Mouse (Mus musculus): ENCODE measurements around the gene Pfkfb3. TPM values are rescaled to one million over a fixed set of nuclear protein-coding genes. Genes with fewer than 3 reads are reported as not detected.

The Pfkfb3 gene
- polyA plus RNA-seq, 1 experiment from 2014 or later: 23.4 TPM

DNA sequence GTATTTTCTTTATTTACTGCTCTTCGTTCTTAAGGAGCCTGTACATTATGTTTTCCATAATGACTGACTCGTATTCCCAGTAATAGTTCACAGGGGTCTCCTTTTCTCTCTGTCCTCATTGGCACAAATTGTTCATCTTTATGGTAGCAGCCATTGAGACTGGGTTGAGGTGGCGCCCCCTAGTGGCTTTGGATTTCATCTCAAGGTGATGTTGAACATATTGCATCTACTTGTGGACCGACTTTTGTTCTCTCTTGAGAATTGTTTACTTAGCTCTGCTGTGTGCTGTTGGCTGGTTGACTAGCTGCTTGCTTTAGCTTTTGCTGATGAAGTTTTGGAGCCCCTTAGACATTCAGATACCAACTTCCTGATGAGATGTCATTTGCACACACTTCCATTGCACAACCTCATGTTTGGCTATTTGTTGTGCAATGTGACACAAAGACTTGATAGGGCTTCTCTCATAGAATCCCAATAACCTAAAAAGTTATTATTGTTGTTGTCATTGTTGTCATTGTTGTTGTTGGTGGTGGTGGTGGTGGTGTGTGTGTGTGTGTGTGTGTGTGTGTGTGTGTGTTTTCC lies 14.0 kb upstream of the Pfkfb3 start:
- Histone ChIP-seq H3K9ac (replicated peaks) (no peak overlapping the region), H3K36me3 (no peaks in the 10 kb centered on the region), H3K4me2 (replicated peaks) (no peak overlapping the region), H3K4me3 (replicated peaks) (no peak overlapping the region), H3K27ac (no peak overlapping the region), H3K9me3 (no peaks in the 10 kb centered on the region), H3K27me3 (no peaks in the 10 kb centered on the region), H3K4me1 (replicated peaks) (no peaks in the 10 kb centered on the region)
- WGBS: 69% methylated on average over 4 of the region's 4 CpGs
- no peak for ATAC-seq

DNA sequence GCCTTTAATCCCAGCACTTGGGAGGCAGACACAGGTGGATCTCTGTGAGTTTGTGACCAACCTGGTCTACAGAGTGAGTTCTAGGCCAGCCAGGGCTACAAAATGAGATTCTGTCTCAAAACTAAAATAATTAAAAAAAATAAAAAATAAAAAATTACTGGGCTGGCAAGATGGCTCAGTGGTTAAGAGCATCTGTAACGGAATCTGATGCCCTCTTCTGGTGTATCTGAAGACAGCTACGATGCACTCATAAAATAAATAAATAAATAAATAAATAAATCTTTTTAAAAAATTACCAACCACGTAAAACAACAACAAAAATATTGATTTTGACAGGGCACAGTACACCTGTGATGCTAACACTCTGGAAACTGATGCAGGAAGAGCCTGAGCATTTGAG lies 13.0 kb upstream of the Pfkfb3 start:
- Histone ChIP-seq H3K9ac (replicated peaks) (no peak overlapping the region), H3K27me3 (no peaks in the 10 kb centered on the region), H3K4me2 (replicated peaks) (no peak overlapping the region), H3K9me3 (no peaks in the 10 kb centered on the region), H3K4me1 (replicated peaks) (no peaks in the 10 kb centered on the region), H3K36me3 (no peaks in the 10 kb centered on the region), H3K4me3 (replicated peaks) (no peak overlapping the region), H3K27ac (no peak overlapping the region)
- WGBS: 89% methylated on average over 3 of the region's 3 CpGs
- no peak for ATAC-seq

DNA sequence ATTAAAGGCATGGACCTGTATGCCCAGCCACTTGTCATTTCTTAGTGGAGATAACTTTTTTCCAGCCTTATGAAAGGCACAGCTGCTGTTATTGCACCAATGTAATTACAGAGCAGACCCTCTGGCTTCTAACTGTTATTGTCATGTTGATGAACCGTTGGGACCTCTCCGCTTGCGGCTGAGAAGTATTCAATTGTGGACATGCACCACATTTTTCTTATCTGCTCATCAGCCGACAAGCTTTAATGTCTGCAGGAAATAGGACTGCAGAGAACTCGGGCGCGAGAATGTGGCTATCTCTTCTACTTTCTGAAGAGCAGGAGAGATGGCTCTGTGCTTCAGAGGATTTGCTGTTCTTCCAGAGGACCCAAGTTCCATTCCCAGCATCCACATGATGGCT lies 12.4 kb upstream of the Pfkfb3 start:
- Histone ChIP-seq H3K36me3 (no peaks in the 10 kb centered on the region), H3K4me2 (replicated peaks) (no peak overlapping the region), H3K27me3 (no peaks in the 10 kb centered on the region), H3K9me3 (no peaks in the 10 kb centered on the region), H3K4me3 (replicated peaks) (no peak overlapping the region), H3K9ac (replicated peaks) (no peak overlapping the region), H3K27ac (no peak overlapping the region), H3K4me1 (replicated peaks) (no peaks in the 10 kb centered on the region)
- ATAC-seq: no peak
- 62% methylated on average over 7 of the region's 7 CpGs for WGBS

DNA sequence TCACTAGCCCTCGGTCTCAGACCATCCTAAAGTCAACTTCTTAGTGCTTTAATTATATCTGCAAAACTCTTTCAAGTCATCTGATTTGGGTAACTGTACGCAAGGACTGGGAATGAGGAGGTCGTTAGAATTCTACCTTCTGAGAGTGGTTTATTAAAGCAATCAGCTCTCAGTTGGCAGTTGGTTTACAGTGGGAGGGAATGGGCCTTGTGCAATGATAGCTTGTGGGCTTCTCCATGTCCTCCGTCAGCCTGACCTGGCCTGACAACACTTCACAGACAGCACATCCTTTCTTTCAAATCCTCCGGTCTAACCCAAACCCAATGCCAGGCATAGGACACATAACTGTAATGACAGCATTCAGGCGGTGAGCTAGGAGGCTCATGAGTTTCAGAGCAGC lies 10.9 kb upstream of the Pfkfb3 start:
- Histone ChIP-seq H3K9me3 (no peaks in the 10 kb centered on the region), H3K4me3 (replicated peaks) (no peak overlapping the region), H3K36me3 (no peaks in the 10 kb centered on the region), H3K4me2 (replicated peaks) (no peak overlapping the region), H3K9ac (replicated peaks) (no peak overlapping the region), H3K27me3 (no peaks in the 10 kb centered on the region), H3K4me1 (replicated peaks) (no peaks in the 10 kb centered on the region), H3K27ac (no peak overlapping the region)
- ATAC-seq: no peak
- 93% methylated on average over 6 of the region's 6 CpGs for WGBS

DNA sequence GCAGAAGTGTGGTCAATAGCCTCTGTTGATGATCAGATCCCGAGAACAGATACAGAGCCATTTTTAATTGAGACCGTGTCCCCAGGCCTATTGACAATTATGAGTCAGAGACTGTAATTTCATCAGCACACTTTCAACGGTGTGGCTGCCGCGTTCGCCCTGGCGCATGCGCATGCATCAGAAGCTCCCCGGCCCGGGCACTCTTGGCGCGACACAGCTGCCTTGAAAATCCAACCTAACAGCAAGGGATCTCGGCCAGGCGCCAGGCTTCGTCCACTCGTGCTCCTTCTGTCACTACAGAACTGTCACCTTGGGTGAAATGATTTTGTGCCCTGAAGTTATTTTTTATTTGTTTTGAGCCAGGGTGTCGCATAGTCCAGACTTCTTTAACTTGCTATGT lies 9.4 kb upstream of the Pfkfb3 start:
- 94% methylated on average over 17 of the region's 17 CpGs for WGBS
- no peaks in the 10 kb centered on the region for H3K27me3 ChIP-seq
- H3K4me2 ChIP-seq (replicated peaks): no peak overlapping the region
- H3K4me3 ChIP-seq (replicated peaks): no peak overlapping the region
- no peaks in the 10 kb centered on the region for H3K36me3 ChIP-seq
- H3K9ac ChIP-seq (replicated peaks): no peak overlapping the region
- no peaks in the 10 kb centered on the region for H3K4me1 ChIP-seq (replicated peaks)
- H3K27ac ChIP-seq: no peak overlapping the region
- ATAC-seq: no peak
- H3K9me3 ChIP-seq: no peaks in the 10 kb centered on the region

DNA sequence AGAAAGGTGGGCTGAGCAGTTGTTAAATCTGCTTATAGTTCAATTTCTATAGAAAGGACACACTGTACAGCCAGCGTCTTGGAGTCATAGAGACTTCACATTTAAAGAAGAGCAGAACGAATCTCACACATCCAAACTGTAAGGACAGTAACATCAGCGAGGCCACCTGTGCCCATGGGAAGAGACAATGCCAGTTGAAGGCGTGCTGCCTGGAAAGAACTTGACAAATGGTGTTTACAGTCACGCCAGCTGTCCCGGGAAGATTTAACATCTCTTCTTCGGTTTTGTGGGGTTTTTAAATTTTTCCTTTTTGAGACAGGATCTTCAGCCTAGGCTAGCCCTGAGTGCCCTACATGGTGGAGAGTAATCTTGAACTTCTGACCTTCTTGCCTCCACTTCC lies 4.8 kb upstream of the Pfkfb3 start:
- 87% methylated on average over 7 of the region's 7 CpGs for WGBS

DNA sequence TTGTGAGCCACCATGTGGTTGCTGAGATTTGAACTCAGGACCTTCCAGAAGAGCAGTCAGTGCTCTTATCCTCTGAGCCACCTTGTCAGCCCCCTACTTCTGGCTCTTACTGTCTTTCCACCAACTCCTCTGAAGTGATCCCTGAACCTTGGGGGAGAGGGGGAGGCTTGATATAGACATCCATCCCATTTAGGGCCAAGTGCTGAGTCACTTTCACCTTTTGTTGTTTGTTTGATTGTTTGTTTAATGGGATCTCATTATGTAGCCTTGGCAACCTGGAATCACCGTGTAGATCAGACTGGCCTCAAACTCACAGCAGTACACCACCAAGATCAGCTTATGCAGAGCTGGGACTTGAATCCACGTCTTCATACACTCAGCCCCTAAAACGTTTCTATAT lies 3.4 kb upstream of the Pfkfb3 start:
- Histone ChIP-seq H3K27ac (no peak overlapping the region), H3K9ac (replicated peaks) (no peak overlapping the region), H3K4me2 (replicated peaks) (no peak overlapping the region), H3K27me3 (peaks cover 26% of the 10 kb centered on the region), H3K9me3 (no peaks in the 10 kb centered on the region), H3K4me3 (replicated peaks) (no peak overlapping the region), H3K36me3 (no peaks in the 10 kb centered on the region), H3K4me1 (replicated peaks) (peaks cover 17% of the 10 kb centered on the region)
- WGBS: 57% methylated on average over 3 of the region's 3 CpGs
- ATAC-seq: no peak

More for the DNA sequence above, 4.8 kb upstream of the Pfkfb3 start:
- no peak overlapping the region for H3K9ac ChIP-seq (replicated peaks)
- 0 out of 2 replicates have a peak, but pooled peaks cover 6% of the 10 kb centered on the region for H3K4me1 ChIP-seq (replicated peaks)
- no peak overlapping the region for H3K27ac ChIP-seq
- H3K4me3 ChIP-seq (replicated peaks): no peak overlapping the region
- no peaks in the 10 kb centered on the region for H3K36me3 ChIP-seq
- H3K27me3 ChIP-seq: peaks cover 12% of the 10 kb centered on the region
- no peak overlapping the region for H3K4me2 ChIP-seq (replicated peaks)
- no peak for ATAC-seq
- H3K9me3 ChIP-seq: no peaks in the 10 kb centered on the region

DNA sequence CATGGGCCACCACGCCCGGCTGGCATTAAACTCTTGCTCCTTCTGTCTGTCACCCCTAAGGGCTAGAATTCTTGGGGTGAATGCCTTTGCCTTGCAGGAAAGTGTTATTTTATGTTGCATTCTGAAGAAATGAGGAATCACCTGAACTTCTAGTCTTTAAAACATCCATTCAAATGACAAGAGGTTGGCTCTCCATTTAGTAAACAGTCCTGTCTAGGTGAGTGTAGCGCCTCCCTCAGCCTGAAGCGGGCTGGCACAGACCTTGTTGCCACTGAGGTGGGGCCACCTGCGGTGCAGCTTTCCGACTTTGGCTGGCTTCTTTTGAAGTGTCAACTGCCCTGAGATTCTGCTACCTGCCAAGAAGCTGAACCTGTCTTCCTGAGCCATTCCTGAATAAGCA lies 1.4 kb upstream of the Pfkfb3 start:
- Histone ChIP-seq H3K4me1 (replicated peaks) (peaks cover 19% of the 10 kb centered on the region), H3K4me2 (replicated peaks) (no peak overlapping the region), H3K27me3 (peaks cover 30% of the 10 kb centered on the region), H3K4me3 (replicated peaks) (no peak overlapping the region), H3K9me3 (no peaks in the 10 kb centered on the region), H3K36me3 (no peaks in the 10 kb centered on the region), H3K27ac (no peak overlapping the region), H3K9ac (replicated peaks) (no peak overlapping the region)
- 57% methylated on average over 6 of the region's 6 CpGs for WGBS
- no peak for ATAC-seq

DNA sequence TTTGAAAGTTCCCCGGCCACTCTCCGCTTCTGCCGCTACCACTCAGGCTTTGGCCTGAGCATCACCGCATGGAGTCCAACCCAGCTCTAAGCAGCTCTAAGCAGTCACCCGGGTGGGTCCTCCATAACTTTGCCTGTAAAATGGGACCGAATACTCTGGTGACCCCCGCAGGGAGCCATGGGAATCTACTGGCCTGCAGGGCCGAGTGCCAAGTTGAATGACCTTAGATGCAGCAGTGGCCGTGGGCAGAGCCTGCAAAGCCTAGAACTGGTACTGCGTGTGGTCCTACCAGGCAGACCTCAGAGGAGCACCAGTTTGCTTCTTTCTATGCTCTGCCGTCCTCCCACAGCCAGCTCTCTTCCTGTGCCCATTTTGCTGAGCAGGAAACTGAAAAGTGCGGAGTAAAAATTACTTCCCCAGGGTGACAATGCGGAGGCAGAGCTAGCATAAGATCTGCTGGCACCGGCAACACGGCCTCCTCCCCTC lies 868 bp downstream of the Pfkfb3 start:
- WGBS: 2% methylated on average over 15 of the region's 15 CpGs
- H3K9me3 ChIP-seq: no peaks in the 10 kb centered on the region
- ATAC-seq: peak; percentile 46
- H3K36me3 ChIP-seq: no peaks in the 10 kb centered on the region
- H3K9ac ChIP-seq (replicated peaks): peak overlapping the region; percentile 71; the same call in 1 of the 2 replicates
- H3K4me3 ChIP-seq (replicated peaks): peak overlapping the region; percentile 57
- H3K4me1 ChIP-seq (replicated peaks): peaks cover 19% of the 10 kb centered on the region
- peaks cover 34% of the 10 kb centered on the region for H3K27me3 ChIP-seq
- H3K4me2 ChIP-seq (replicated peaks): peak overlapping the region; percentile 92
- no peak overlapping the region for H3K27ac ChIP-seq

DNA sequence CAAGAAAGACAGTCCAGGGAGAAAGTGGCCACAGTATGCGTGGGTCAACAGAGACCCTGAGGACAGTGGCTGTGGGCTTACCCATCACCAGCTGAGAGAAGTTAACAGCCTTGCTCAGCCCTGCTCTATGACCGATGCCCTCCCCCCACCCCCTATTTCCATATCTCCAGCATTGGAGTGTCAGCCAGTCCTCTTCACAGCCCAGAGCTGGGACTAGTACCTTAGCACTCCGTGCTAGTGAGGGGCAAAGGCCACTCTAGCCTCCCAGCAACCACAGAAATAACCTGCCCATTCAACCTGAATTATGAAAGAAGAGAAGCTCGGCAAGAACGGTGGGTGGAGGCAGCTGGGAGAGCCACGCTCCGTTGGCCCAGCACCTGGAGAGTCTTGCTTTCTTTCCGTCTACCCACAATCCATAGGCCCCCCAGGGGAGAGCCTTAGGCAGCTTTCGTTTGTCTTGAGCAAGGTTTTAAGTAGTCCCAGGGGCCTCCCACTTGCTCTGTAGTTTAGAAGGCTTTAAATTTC lies 1.5 kb downstream of the Pfkfb3 start:
- Histone ChIP-seq H3K4me2 (replicated peaks) (peak overlapping the region; percentile 92), H3K4me1 (replicated peaks) (peaks cover 19% of the 10 kb centered on the region), H3K27me3 (peaks cover 34% of the 10 kb centered on the region), H3K27ac (no peak overlapping the region), H3K4me3 (replicated peaks) (no peak overlapping the region), H3K36me3 (no peaks in the 10 kb centered on the region), H3K9ac (replicated peaks) (no peak overlapping the region; the same call in 1 of the 2 replicates), H3K9me3 (no peaks in the 10 kb centered on the region)
- 6% methylated on average over 9 of the region's 9 CpGs for WGBS
- ATAC-seq: peak; percentile 25

DNA sequence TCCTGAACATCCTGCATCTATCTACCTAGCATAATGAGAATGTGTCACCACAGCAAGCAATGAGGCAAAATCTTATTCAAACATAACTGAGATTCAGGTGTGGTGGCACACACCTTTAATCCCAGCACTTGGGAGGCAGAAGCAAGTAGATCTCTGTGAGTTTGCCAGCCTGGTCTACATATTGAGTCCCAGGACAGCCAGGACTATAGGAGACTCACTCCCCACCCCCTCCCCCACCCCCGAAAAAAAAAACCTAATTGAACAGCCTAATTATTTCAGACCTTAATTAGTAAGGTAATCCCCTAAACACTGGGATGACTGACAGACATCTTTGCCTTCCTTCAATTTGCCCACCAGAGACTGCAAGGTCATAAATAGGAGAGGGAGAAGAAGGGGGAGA lies 2.2 kb downstream of the Pfkfb3 start:
- no peak overlapping the region for H3K4me2 ChIP-seq (replicated peaks)
- H3K9me3 ChIP-seq: no peaks in the 10 kb centered on the region
- peaks cover 19% of the 10 kb centered on the region for H3K4me1 ChIP-seq (replicated peaks)
- no peak overlapping the region for H3K27ac ChIP-seq
- no peak overlapping the region for H3K9ac ChIP-seq (replicated peaks)
- ATAC-seq: no peak
- peaks cover 34% of the 10 kb centered on the region for H3K27me3 ChIP-seq
- no peaks in the 10 kb centered on the region for H3K36me3 ChIP-seq
- WGBS: 24% methylated on average over 1 of the region's 1 CpGs
- H3K4me3 ChIP-seq (replicated peaks): no peak overlapping the region

DNA sequence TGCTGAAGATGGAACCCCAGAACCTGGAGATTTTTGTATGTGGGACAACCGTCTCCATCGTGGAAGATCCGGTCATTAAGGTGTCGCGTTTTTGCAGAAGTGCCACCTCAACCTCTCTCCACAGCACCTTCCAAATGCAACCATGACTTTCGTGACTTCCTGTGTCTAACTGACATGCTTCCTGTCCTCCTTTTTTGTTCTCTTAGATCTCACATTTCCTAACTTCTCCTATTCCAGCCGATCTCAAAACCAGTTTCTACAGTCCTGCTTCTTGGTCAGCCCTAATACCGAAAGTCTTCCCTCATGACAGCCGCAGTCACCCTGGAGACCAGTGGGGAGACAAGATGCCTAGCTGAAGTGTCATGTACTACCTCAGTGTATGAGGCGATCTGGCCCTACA lies 5.4 kb downstream of the Pfkfb3 start:
- Histone ChIP-seq H3K4me1 (replicated peaks) (peaks cover 14% of the 10 kb centered on the region), H3K27me3 (peaks cover 21% of the 10 kb centered on the region), H3K4me2 (replicated peaks) (no peak overlapping the region), H3K36me3 (no peaks in the 10 kb centered on the region), H3K9ac (replicated peaks) (no peak overlapping the region), H3K9me3 (no peaks in the 10 kb centered on the region), H3K27ac (no peak overlapping the region), H3K4me3 (replicated peaks) (no peak overlapping the region)
- WGBS: 92% methylated on average over 10 of the region's 10 CpGs
- no peak for ATAC-seq

DNA sequence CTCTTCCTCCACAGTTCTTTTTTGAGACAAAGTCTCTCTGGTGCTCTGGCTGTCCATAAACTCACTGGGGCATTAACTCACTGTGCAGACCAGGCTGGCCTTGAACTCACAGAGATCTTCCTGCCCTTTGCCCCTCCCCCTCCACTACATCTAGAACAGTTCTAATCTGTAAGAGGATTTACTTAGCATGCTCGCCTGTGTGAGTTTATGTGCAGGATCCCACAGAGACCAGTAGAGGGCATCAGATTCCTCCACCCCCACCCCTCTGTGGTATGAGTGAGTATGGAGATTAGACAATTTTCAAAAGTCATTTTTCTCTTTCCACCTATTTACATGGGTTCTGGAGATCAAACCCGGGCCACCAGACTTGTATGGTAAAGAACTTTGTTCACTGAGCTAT lies 6.3 kb downstream of the Pfkfb3 start:
- H3K4me1 ChIP-seq (replicated peaks): peaks cover 6% of the 10 kb centered on the region
- no peak overlapping the region for H3K27ac ChIP-seq
- no peak overlapping the region for H3K4me3 ChIP-seq (replicated peaks)
- no peaks in the 10 kb centered on the region for H3K9me3 ChIP-seq
- 74% methylated on average over 2 of the region's 2 CpGs for WGBS
- ATAC-seq: no peak
- peaks cover 12% of the 10 kb centered on the region for H3K27me3 ChIP-seq
- no peaks in the 10 kb centered on the region for H3K36me3 ChIP-seq
- H3K4me2 ChIP-seq (replicated peaks): no peak overlapping the region
- H3K9ac ChIP-seq (replicated peaks): no peak overlapping the region
